ENCODE assay signal across 18 mouse cellular contexts in the genomic region with DNA sequence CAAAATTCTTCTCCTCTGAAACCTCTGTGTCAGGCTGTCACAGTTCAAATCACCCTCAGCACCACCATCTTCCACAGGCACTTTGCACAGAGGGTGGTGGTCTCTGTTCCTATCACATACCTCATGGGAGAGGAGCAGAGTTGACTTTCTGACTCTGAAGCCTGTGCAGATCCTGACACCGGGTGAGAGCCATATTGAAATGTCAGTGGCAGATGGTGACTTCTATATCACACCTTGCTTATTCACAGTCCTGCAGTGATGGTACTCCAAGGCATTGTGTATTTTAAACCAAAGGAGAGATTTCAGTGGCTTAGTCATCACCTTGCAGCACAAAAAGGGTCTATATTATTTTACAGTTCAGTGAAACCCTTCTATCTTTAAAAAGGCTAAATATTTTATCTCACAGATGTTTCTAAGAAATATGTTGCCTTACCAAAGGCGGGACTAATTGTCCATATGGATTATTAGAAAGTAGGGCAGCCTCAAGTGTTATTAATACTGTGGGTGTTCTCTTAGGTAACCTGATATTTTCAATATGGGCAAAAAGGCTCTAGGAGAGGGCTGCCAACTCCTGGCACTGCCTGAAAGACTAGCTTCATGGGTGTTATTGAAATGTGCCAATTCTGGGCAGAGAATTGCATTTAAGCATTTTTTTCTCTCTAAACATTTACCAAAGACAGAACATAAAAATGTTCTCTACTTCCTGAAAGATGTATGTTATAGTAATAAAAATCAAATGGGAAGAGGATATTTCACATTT.
DNase-seq lines count a peak whose midpoint lies in the region; TF ChIP-seq lines count a peak whose summit lies in the region.
"Had no signal": no experiment of that assay in that cellular context is flagged by ENCODE, and none has a peak within 500 bp of the region (broad histone marks: within the 10 kb centered on the region; RNA-seq: fewer than 3 reads in every experiment).

No protein-coding gene starts in this region.

- intact Hi-C loops in left cerebral cortex, postnatal 4 days (cut with DNase I) = no loop called here

- no peak overlapping the region for H3K4me3 ChIP-seq in cerebellum, adult 2 months (replicated peaks; ENCODE audit: insufficient read depth, low read depth, low read length)
- H3K4me3 ChIP-seq: embryonic facial prominence, embryonic 12.5 days; heart, adult 2 months; heart, embryonic 12.5 days; hindbrain, embryonic 10.5 days; intestine, embryonic 15.5 days had no signal

- WGBS in cerebellum, adult 2 months = 17% methylated on average over 2 of the region's 2 CpGs

- H3K4me1 ChIP-seq in cerebellum, adult 2 months (ENCODE audit: control insufficient read depth, insufficient read depth, low read length) = peaks cover 6% of the 10 kb centered on the region
- H3K4me1 ChIP-seq: embryonic facial prominence, embryonic 12.5 days; heart, embryonic 12.5 days; hindbrain, embryonic 10.5 days; intestine, embryonic 15.5 days had no signal

- no peak for TF ChIP-seq POLR2A in cerebellum, adult 2 months (IDR thresholded peaks at IDR 0.05; ENCODE audit: borderline replicate concordance, insufficient read depth, low read length)

- DNase-seq in cerebellum, adult 2 months = peak; percentile 20 to 55
- DNase-seq in cerebellum, adult 18-20 months = no peak
- peak; percentile 20 to 38 for DNase-seq in cerebellum, postnatal 36 days
- DNase-seq in cerebellum, adult 11 months = no peak
- peak; percentile 16 for DNase-seq in left cerebral cortex, postnatal 4 days
- DNase-seq in left cerebral cortex, adult 8-10 months (ENCODE audit: low spot score in 2 of 2) = no peak
- peak; percentile 31 for DNase-seq in fat pad, adult 2 months (ENCODE audit: extremely low read depth, low read depth, low spot score)
- no peak for DNase-seq in heart, adult 8-10 months (ENCODE audit: low spot score)
- DNase-seq: adrenal gland, postnatal 14 days; cerebellum, adult 11-12 months; gastrocnemius, postnatal 14 days; heart, adult 2 months; kidney, adult 18-20 months had no signal

- no peak for TF ChIP-seq CTCF in cerebellum, adult 2 months (IDR thresholded peaks at IDR 0.05; ENCODE audit: borderline replicate concordance, insufficient read depth, low read depth, low read length)

- H3K27me3 ChIP-seq in cerebellum, adult 2 months (ENCODE audit: control insufficient read depth, insufficient read depth, low read length) = no peaks in the 10 kb centered on the region
- H3K27me3 ChIP-seq: embryonic facial prominence, embryonic 12.5 days; heart, embryonic 12.5 days; intestine, embryonic 15.5 days had no signal

- H3K27ac ChIP-seq in cerebellum, adult 2 months (ENCODE audit: insufficient read depth, low read length) = no peak overlapping the region
- H3K27ac ChIP-seq: embryonic facial prominence, embryonic 12.5 days; heart, adult 2 months; hindbrain, embryonic 10.5 days; hindbrain, embryonic 14.5 days; intestine, embryonic 15.5 days had no signal

Comparison
In these comparisons a context has a peak if more than half of its experiments do, and no peak if none do; other contexts are left out.
1. DNase-seq: peak in cerebellum, adult 2 months (2 of 2), cerebellum, postnatal 36 days (2 of 2), left cerebral cortex, postnatal 4 days (single experiment) and fat pad, adult 2 months (single experiment); none in cerebellum, adult 18-20 months (0 of 2), cerebellum, adult 11 months (single experiment), left cerebral cortex, adult 8-10 months (0 of 2) and heart, adult 8-10 months (single experiment).